Mouse (Mus musculus) liver (tissue): ENCODE data around the gene Cbr2.

Source experiments
- DNase-seq: peaks from one replicate; pipeline ENCODE4 v3.0.0-alpha.2; 2020; ENCODE audit warnings: mixed read lengths

Gene Cbr2

GRCm38 (mm10) chr11:120730331-120730870 lies 1.5 kb downstream of the Cbr2 start:
- no peak for DNase-seq

GRCm38 (mm10) chr11:120729432-120730050 lies 2.4 kb downstream of the Cbr2 start:
- DNase-seq = peak; percentile 77

- no peak for DNase-seq
These were observed 3.2 kb downstream of the Cbr2 start for GRCm38 (mm10) chr11:120728530-120729240.

- no peak for DNase-seq
These were observed 4.3 kb downstream of the Cbr2 start for GRCm38 (mm10) chr11:120727564-120727963.

- DNase-seq = peak; percentile 87
These were observed 4.8 kb downstream of the Cbr2 start, which contains the start of gene Dcxr for GRCm38 (mm10) chr11:120727169-120727527. Gene Dcxr (minus strand): TSS chr11:120727281.

GRCm38 (mm10) chr11:120726243-120727168 lies 5.4 kb downstream of the Cbr2 start:
- no peak for DNase-seq

GRCm38 (mm10) chr11:120723509-120723908 lies 8.4 kb downstream of the Cbr2 start:
- no peak for DNase-seq

- DNase-seq = no peak
These were observed 9.0 kb downstream of the Cbr2 start for GRCm38 (mm10) chr11:120722761-120723382.

- DNase-seq = no peak
These were observed 9.8 kb downstream of the Cbr2 start for GRCm38 (mm10) chr11:120722067-120722630.

- DNase-seq = peak; percentile 57
These were observed 10.5 kb downstream of the Cbr2 start, which contains the start of gene Rac3 for GRCm38 (mm10) chr11:120721124-120722066. Gene Rac3 (plus strand): TSS chr11:120721470.

- peak; percentile 89 for DNase-seq
These were observed 11.5 kb downstream of the Cbr2 start for GRCm38 (mm10) chr11:120720450-120720849.

GRCm38 (mm10) chr11:120719841-120720376 lies 12.0 kb downstream of the Cbr2 start:
- no peak for DNase-seq

- no peak for DNase-seq
These were observed 12.7 kb downstream of the Cbr2 start for GRCm38 (mm10) chr11:120719242-120719641.

GRCm38 (mm10) chr11:120715131-120715530 lies 16.8 kb downstream of the Cbr2 start:
- no peak for DNase-seq

GRCm38 (mm10) chr11:120714546-120714945 lies 17.4 kb downstream of the Cbr2 start:
- no peak for DNase-seq

GRCm38 (mm10) chr11:120713580-120714518 lies 18.1 kb downstream of the Cbr2 start, which contains the start of the genes Cenpx and Lrrc45:
Gene Cenpx (minus strand): TSS chr11:120713738.
Gene Lrrc45 (plus strand): TSS chr11:120713925.
- DNase-seq = peak; percentile 96

GRCm38 (mm10) chr11:120712771-120713568 lies 18.9 kb downstream of the Cbr2 start:
- DNase-seq = peak; percentile 83

GRCm38 (mm10) chr11:120711980-120712604 lies 19.8 kb downstream of the Cbr2 start:
- DNase-seq = no peak
